Mouse (Mus musculus): Measurements from ENCODE around the gene Iqschfp. TPM values are rescaled to one million over a fixed set of nuclear protein-coding genes. Genes with fewer than 3 reads are reported as not detected.

The Iqschfp gene
- polyA plus RNA-seq, 1 experiment from 2014 or later: not detected

- Histone ChIP-seq H3K27ac (ENCODE audit: low read depth, low read length) (no peak overlapping the region), H3K4me2 (no peak overlapping the region), H3K4me1 (replicated peaks; ENCODE audit: control insufficient read depth, insufficient read depth, low read length) (peaks cover 8% of the 10 kb centered on the region), H3K4me3 (ENCODE audit: low read depth, low read length) (no peak overlapping the region), H3K27me3 (replicated peaks; ENCODE audit: control insufficient read depth, insufficient read depth, low read length) (no peaks in the 10 kb centered on the region), H3K9me3 (ENCODE audit: control insufficient read depth, low read length) (no peaks in the 10 kb centered on the region), H3K36me3 (ENCODE audit: control insufficient read depth, insufficient read depth, low read length) (no peaks in the 10 kb centered on the region), H3K9ac (ENCODE audit: low read depth, low read length) (no peak overlapping the region)
- 60% methylated on average over 4 of the region's 4 CpGs for WGBS
- DNase-seq (ENCODE audit: low spot score): no peak
- no peak for ATAC-seq (replicated peaks; ENCODE audit: low FRiP score)
Measured at GRCm38 (mm10) chr3:68660538-68660937, 768.5 kb downstream of the Iqschfp start.

- H3K4me1 ChIP-seq (replicated peaks; ENCODE audit: control insufficient read depth, insufficient read depth, low read length): peaks cover 5% of the 10 kb centered on the region
- H3K4me2 ChIP-seq: no peak overlapping the region
- no peak overlapping the region for H3K27ac ChIP-seq (ENCODE audit: low read depth, low read length)
- H3K9me3 ChIP-seq (ENCODE audit: control insufficient read depth, low read length): no peaks in the 10 kb centered on the region
- no peaks in the 10 kb centered on the region for H3K27me3 ChIP-seq (replicated peaks; ENCODE audit: control insufficient read depth, insufficient read depth, low read length)
- 51% methylated on average over 5 of the region's 5 CpGs for WGBS
- no peak overlapping the region for H3K9ac ChIP-seq (ENCODE audit: low read depth, low read length)
- ATAC-seq (replicated peaks; ENCODE audit: low FRiP score) (no peak), DNase-seq (ENCODE audit: low spot score) (no peak)
- H3K36me3 ChIP-seq (ENCODE audit: control insufficient read depth, insufficient read depth, low read length): no peaks in the 10 kb centered on the region
- no peak overlapping the region for H3K4me3 ChIP-seq (ENCODE audit: low read depth, low read length)
Measured at GRCm38 (mm10) chr3:68662386-68662785, 770.4 kb downstream of the Iqschfp start.

- H3K9ac ChIP-seq (ENCODE audit: low read depth, low read length): no peak overlapping the region
- no peaks in the 10 kb centered on the region for H3K27me3 ChIP-seq (replicated peaks; ENCODE audit: control insufficient read depth, insufficient read depth, low read length)
- no peak overlapping the region for H3K4me3 ChIP-seq (ENCODE audit: low read depth, low read length)
- H3K27ac ChIP-seq (ENCODE audit: low read depth, low read length): no peak overlapping the region
- ATAC-seq (replicated peaks; ENCODE audit: low FRiP score): no peak
- H3K4me2 ChIP-seq: no peak overlapping the region
- 90% methylated on average over 6 of the region's 6 CpGs for WGBS
- no peak for DNase-seq (ENCODE audit: low spot score)
- H3K4me1 ChIP-seq (replicated peaks; ENCODE audit: control insufficient read depth, insufficient read depth, low read length): no peaks in the 10 kb centered on the region
- H3K9me3 ChIP-seq (ENCODE audit: control insufficient read depth, low read length): no peaks in the 10 kb centered on the region
- no peaks in the 10 kb centered on the region for H3K36me3 ChIP-seq (ENCODE audit: control insufficient read depth, insufficient read depth, low read length)
Measured at GRCm38 (mm10) chr3:68664337-68664736, 772.3 kb downstream of the Iqschfp start.

GRCm38 (mm10) chr3:68666377-68666776 is 774.3 kb downstream of the Iqschfp start:
- H3K27ac ChIP-seq (ENCODE audit: low read depth, low read length): no peak overlapping the region
- no peak for DNase-seq (ENCODE audit: low spot score)
- H3K9ac ChIP-seq (ENCODE audit: low read depth, low read length): no peak overlapping the region
- H3K4me2 ChIP-seq: no peak overlapping the region
- no peak for ATAC-seq (replicated peaks; ENCODE audit: low FRiP score)
- no peaks in the 10 kb centered on the region for H3K27me3 ChIP-seq (replicated peaks; ENCODE audit: control insufficient read depth, insufficient read depth, low read length)
- H3K9me3 ChIP-seq (ENCODE audit: control insufficient read depth, low read length): no peaks in the 10 kb centered on the region
- H3K4me1 ChIP-seq (replicated peaks; ENCODE audit: control insufficient read depth, insufficient read depth, low read length): no peaks in the 10 kb centered on the region
- no peak overlapping the region for H3K4me3 ChIP-seq (ENCODE audit: low read depth, low read length)
- WGBS: 75% methylated on average over 7 of the region's 7 CpGs
- H3K36me3 ChIP-seq (ENCODE audit: control insufficient read depth, insufficient read depth, low read length): no peaks in the 10 kb centered on the region

- DNase-seq (ENCODE audit: low spot score) (no peak), ATAC-seq (replicated peaks; ENCODE audit: low FRiP score) (no peak)
- no peak overlapping the region for H3K9ac ChIP-seq (ENCODE audit: low read depth, low read length)
- H3K4me2 ChIP-seq: no peak overlapping the region
- H3K9me3 ChIP-seq (ENCODE audit: control insufficient read depth, low read length): no peaks in the 10 kb centered on the region
- no peak overlapping the region for H3K4me3 ChIP-seq (ENCODE audit: low read depth, low read length)
- no peaks in the 10 kb centered on the region for H3K4me1 ChIP-seq (replicated peaks; ENCODE audit: control insufficient read depth, insufficient read depth, low read length)
- WGBS: 100% methylated on average over 1 of the region's 1 CpGs
- no peaks in the 10 kb centered on the region for H3K27me3 ChIP-seq (replicated peaks; ENCODE audit: control insufficient read depth, insufficient read depth, low read length)
- no peak overlapping the region for H3K27ac ChIP-seq (ENCODE audit: low read depth, low read length)
- H3K36me3 ChIP-seq (ENCODE audit: control insufficient read depth, insufficient read depth, low read length): no peaks in the 10 kb centered on the region
Measured at GRCm38 (mm10) chr3:68667852-68668251, 775.8 kb downstream of the Iqschfp start.

- Histone ChIP-seq H3K4me1 (replicated peaks; ENCODE audit: control insufficient read depth, insufficient read depth, low read length) (no peaks in the 10 kb centered on the region), H3K9ac (ENCODE audit: low read depth, low read length) (no peak overlapping the region), H3K4me3 (ENCODE audit: low read depth, low read length) (no peak overlapping the region), H3K36me3 (ENCODE audit: control insufficient read depth, insufficient read depth, low read length) (no peaks in the 10 kb centered on the region), H3K27ac (ENCODE audit: low read depth, low read length) (no peak overlapping the region), H3K4me2 (no peak overlapping the region), H3K27me3 (replicated peaks; ENCODE audit: control insufficient read depth, insufficient read depth, low read length) (no peaks in the 10 kb centered on the region), H3K9me3 (ENCODE audit: control insufficient read depth, low read length) (no peaks in the 10 kb centered on the region)
- ATAC-seq (replicated peaks; ENCODE audit: low FRiP score) (no peak), DNase-seq (ENCODE audit: low spot score) (no peak)
- 75% methylated on average over 5 of the region's 5 CpGs for WGBS
Measured at GRCm38 (mm10) chr3:68669418-68669974, 777.5 kb downstream of the Iqschfp start.

- Histone ChIP-seq H3K4me1 (replicated peaks; ENCODE audit: control insufficient read depth, insufficient read depth, low read length) (peaks cover 19% of the 10 kb centered on the region), H3K4me3 (ENCODE audit: low read depth, low read length) (no peak overlapping the region), H3K27me3 (replicated peaks; ENCODE audit: control insufficient read depth, insufficient read depth, low read length) (no peaks in the 10 kb centered on the region), H3K4me2 (no peak overlapping the region), H3K9ac (ENCODE audit: low read depth, low read length) (no peak overlapping the region), H3K9me3 (ENCODE audit: control insufficient read depth, low read length) (no peaks in the 10 kb centered on the region), H3K36me3 (ENCODE audit: control insufficient read depth, insufficient read depth, low read length) (no peaks in the 10 kb centered on the region), H3K27ac (ENCODE audit: low read depth, low read length) (no peak overlapping the region)
- no peak for DNase-seq (ENCODE audit: low spot score)
- no peak for ATAC-seq (replicated peaks; ENCODE audit: low FRiP score)
- WGBS: 71% methylated on average over 2 of the region's 2 CpGs
Measured at GRCm38 (mm10) chr3:68674721-68675120, 782.7 kb downstream of the Iqschfp start.

- no peak for DNase-seq (ENCODE audit: low spot score)
Measured at GRCm38 (mm10) chr3:68675216-68675835, 783.3 kb downstream of the Iqschfp start.

More at GRCm38 (mm10) chr3:68675216-68675835, 783.3 kb downstream of the Iqschfp start:
- Histone ChIP-seq H3K27me3 (replicated peaks; ENCODE audit: control insufficient read depth, insufficient read depth, low read length) (no peaks in the 10 kb centered on the region), H3K4me2 (no peak overlapping the region), H3K9ac (ENCODE audit: low read depth, low read length) (no peak overlapping the region), H3K4me1 (replicated peaks; ENCODE audit: control insufficient read depth, insufficient read depth, low read length) (peaks cover 19% of the 10 kb centered on the region), H3K27ac (ENCODE audit: low read depth, low read length) (no peak overlapping the region), H3K4me3 (ENCODE audit: low read depth, low read length) (no peak overlapping the region), H3K9me3 (ENCODE audit: control insufficient read depth, low read length) (no peaks in the 10 kb centered on the region), H3K36me3 (ENCODE audit: control insufficient read depth, insufficient read depth, low read length) (no peaks in the 10 kb centered on the region)
- no peak for ATAC-seq (replicated peaks; ENCODE audit: low FRiP score)
- WGBS: 87% methylated on average over 12 of the region's 12 CpGs
